Mouse (Mus musculus) ES-Bruce4 (cell line): Measurements from ENCODE around the gene Gimap9.

Experiments used
- CTCF ChIP-seq: IDR thresholded peaks from one replicate; pipeline ENCODE4 v1.8.1; 2011; ENCODE audit warnings: low read depth, low read length
- EP300 ChIP-seq: IDR thresholded peaks from 2 replicates; pipeline ENCODE4 v1.6.1; 2011; ENCODE audit warnings: low read depth, low read length; ENCODE audit not compliant: insufficient read depth

DNA sequence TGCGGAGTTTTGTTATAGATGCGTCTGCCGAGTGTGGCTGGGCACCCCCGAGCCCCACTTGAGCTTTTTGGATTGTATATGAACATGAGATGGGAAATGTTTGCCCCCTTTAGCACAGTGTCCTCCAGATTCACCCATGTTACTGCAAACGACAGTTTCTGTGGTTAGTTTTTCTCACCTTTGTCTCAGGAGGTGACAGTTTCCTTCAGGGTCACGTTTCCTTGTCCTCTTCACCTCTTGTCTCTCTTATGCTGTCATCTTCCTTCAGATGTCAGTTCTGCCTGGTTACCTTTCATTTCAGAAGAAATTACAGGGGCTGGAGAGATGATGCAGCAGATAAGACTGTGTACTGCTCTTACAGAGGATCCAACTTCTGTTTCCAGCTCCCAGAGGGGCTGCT is 3.8 kb downstream of the Gimap9 start:
- TF ChIP-seq EP300: no peak
- TF ChIP-seq CTCF: no peak
